Mouse (Mus musculus) stomach, embryonic 14.5 days (tissue): ENCODE results near the gene Clcf1. TPM values are rescaled to one million over a fixed set of nuclear protein-coding genes. Genes with fewer than 3 reads are reported as not detected.

Source experiments
- ATAC-seq: fragments of 200-750 bp; cut with Nextera tagmentation; 2 replicates; pipeline ENCODE4 v1.8.0; 2017; ENCODE audit warnings: low read depth, moderate TSS enrichment; ENCODE audit not compliant: insufficient number of reproducible peaks, insufficient read depth, low FRiP score
- H3K27ac ChIP-seq: fragments of 300-500 bp; sonication (generic); 2 replicates; pipeline ENCODE4 v1.5.1; 2014; ENCODE audit warnings: mild to moderate bottlenecking, low read length, moderate library complexity, mixed read lengths
- H3K27me3 ChIP-seq: fragments of 300-500 bp; sonication (generic); 2 replicates; pipeline ENCODE4 v1.6.1; 2014; ENCODE audit warnings: low read length, control low read depth, mixed read lengths; ENCODE audit not compliant: control insufficient read depth, insufficient read depth
- H3K36me3 ChIP-seq: fragments of 300-500 bp; sonication (generic); 2 replicates; pipeline ENCODE4 v1.6.1; 2014; ENCODE audit warnings: mild to moderate bottlenecking, control low read depth, low read length, moderate library complexity, mixed read lengths; ENCODE audit not compliant: control insufficient read depth, insufficient read depth
- H3K4me1 ChIP-seq: fragments of 300-500 bp; sonication (generic); 2 replicates; pipeline ENCODE4 v1.6.1; 2014; ENCODE audit warnings: low read length, control low read depth, mixed read lengths; ENCODE audit not compliant: control insufficient read depth, insufficient read depth
- H3K4me2 ChIP-seq: fragments of 300-500 bp; sonication (generic); replicated peaks from 2 replicates; pipeline ENCODE4 v1.6.1; 2014; ENCODE audit warnings: low read depth, low read length, control low read depth
- H3K4me3 ChIP-seq: fragments of 300-500 bp; sonication (generic); 2 replicates; pipeline ENCODE4 v1.5.1; 2014; ENCODE audit warnings: low read depth, low read length, control low read depth
- H3K9ac ChIP-seq: fragments of 300-500 bp; sonication (generic); replicated peaks from 2 replicates; pipeline ENCODE4 v1.6.1; 2014; ENCODE audit warnings: low read depth, mild to moderate bottlenecking, control low read depth, low read length, moderate library complexity, mixed read lengths
- H3K9me3 ChIP-seq: fragments of 300-500 bp; sonication (generic); 2 replicates; pipeline ENCODE4 v1.6.1; 2016; ENCODE audit warnings: low read depth, low read length, control low read depth; ENCODE audit not compliant: control insufficient read depth
- WGBS: fragments of 180-500 bp; shearing (Covaris S2); extraction: QIAGEN DNeasy Blood & Tissue Kit; methylation state at CpG from one replicate; pipeline ENCODE4 v1.1.7; 2014; 5-methylcytosine and 5-hydroxymethylcytosine counted together
- polyA plus RNA-seq: library from polyadenylated mRNA; unstranded; fragments of >200 nt; fragmentation: Nextera tagmentation; extraction: Ambion mirVana; gene quantifications from 2 replicates; pipeline ENCODE4 v1.2.1, GENCODE M21; 2014

The Clcf1 gene
- polyA plus RNA-seq, 1 experiment from 2014 or later, result 8.3 TPM

DNA sequence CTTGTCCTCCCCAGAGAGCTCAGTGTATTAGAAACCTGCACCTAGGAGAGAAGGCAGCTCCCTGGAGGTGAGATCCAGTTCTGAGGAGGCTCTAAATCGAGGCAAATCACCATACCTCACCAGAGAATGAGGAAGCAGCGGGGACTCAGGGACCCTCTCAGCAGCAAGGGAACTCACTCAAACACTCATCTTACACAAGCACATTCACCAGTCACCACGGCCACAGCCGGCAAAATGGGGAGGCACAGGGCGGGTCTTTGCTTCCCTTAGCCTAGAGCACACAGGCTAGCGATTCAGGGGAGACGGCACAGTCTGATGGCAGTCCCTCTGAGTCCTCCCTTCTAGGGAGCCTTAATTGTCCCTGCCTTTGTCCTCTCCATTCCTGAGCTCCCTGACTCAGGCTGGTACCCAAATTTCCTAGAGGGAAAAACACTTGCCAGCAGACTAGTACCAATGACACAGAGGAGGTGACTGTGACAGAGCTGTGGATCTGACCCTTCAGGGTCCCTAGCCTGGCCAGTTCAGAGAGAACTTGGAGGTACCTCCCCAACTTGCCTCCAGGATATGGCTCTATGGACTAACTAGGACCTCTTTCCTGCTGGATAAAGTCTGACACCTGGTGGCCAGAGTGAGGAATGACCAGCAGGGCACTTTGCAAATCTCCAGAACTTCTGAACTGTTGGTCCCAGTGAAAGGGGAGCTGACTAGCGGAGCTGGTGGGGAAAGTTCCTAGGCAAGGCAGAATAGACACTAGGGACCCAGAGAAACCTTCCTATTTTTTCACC is 14.0 kb downstream of the Clcf1 start:
- Histone ChIP-seq H3K27me3 (no peaks in the 10 kb centered on the region), H3K27ac (no peak overlapping the region), H3K4me2 (no peak overlapping the region), H3K9ac (no peak overlapping the region; the same call in 1 of the 2 replicates), H3K9me3 (no peaks in the 10 kb centered on the region), H3K36me3 (no peaks in the 10 kb centered on the region), H3K4me1 (peaks cover 24% of the 10 kb centered on the region; the same call in 1 of the 2 replicates), H3K4me3 (no peak overlapping the region)
- ATAC-seq, result peak; percentile 39
- 17% methylated on average over 8 of the region's 8 CpGs for WGBS

DNA sequence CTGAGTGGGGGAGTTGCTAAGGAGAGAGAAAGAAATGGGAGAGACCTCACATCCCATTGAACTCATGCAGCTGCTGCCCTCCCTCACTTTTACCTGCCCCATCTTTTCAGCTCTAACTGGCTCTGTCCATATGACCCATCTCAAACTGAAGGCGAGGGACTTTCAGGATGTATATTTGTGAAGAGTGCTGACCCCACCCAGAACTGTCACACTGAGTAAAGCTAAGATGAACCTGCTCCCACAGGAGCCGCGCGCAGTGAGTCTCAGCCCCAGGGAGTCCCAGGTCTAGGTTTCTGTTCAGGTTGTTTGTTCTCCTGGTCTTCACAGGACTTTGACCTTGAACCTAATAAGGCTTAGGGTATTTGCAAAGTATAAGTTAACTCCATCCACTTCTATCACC is 14.9 kb downstream of the Clcf1 start:
- Histone ChIP-seq H3K9me3 (no peaks in the 10 kb centered on the region), H3K4me1 (peaks cover 24% of the 10 kb centered on the region; the same call in 1 of the 2 replicates), H3K27me3 (no peaks in the 10 kb centered on the region), H3K36me3 (no peaks in the 10 kb centered on the region), H3K4me3 (no peak overlapping the region), H3K27ac (no peak overlapping the region), H3K9ac (no peak overlapping the region), H3K4me2 (no peak overlapping the region)
- WGBS, result 58% methylated on average over 4 of the region's 4 CpGs
- ATAC-seq, result no peak

DNA sequence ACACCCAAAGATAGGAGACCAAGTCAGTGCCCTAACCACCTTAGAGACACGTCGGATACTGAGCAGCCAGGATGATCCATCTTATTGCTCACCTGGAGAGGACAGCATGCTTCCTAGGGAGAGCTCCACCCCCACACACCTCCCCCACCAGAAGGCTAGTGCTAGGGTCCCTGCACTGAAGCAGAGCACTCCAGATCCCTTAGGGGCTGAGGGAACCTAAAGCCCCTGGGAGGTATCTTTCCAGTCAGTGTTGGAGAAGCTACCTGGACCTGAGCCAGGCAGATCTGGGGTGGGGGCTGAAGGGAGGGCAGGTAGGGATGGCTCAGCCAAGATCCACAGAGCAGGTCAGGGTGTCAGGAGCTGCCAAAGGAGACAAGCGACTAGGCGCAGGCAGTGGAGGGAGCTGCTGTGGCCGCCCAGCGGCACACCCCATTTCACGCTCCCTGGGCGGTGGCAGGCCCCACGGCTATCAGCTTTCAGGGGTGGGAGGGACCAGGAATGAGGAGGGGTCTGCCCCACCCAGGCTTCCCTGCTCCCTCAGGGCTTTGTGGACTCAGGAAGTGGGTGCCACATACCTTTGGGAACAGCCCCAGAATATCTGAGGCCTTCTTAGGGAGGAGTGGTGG is 15.5 kb downstream of the Clcf1 start:
- WGBS, result 31% methylated on average over 9 of the region's 9 CpGs
- no peaks in the 10 kb centered on the region for H3K27me3 ChIP-seq
- H3K9ac ChIP-seq, result 0 out of 2 replicates have a peak overlapping the region, but pooled peaks have one; percentile 18
- H3K36me3 ChIP-seq, result no peaks in the 10 kb centered on the region
- H3K27ac ChIP-seq, result peak overlapping the region; percentile 44; the same call in 1 of the 2 replicates
- no peak overlapping the region for H3K4me2 ChIP-seq
- H3K4me3 ChIP-seq, result no peak overlapping the region
- H3K4me1 ChIP-seq, result peaks cover 24% of the 10 kb centered on the region; the same call in 1 of the 2 replicates
- H3K9me3 ChIP-seq, result no peaks in the 10 kb centered on the region
- peak; percentile 39 for ATAC-seq

DNA sequence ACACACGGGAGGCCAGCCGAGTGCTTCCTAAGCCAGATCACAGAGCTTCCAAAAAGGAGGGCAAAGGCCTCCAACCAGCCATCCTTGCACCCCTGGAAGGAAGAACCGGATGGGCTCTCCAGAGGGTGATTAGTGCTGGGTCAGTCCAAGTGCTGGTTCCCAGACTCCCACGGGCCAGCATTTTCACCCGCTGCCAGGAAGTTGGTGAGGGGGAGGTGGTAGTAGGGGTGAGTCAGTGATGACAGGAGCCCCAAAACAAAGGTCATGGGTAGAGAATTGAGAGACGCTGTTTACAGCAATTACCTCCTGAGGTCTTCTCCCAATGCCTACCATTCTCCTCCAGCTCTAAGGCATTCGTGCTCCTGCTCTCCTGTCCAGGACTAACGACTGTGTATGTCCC is 16.4 kb downstream of the Clcf1 start:
- no peak for ATAC-seq
- Histone ChIP-seq H3K9me3 (no peaks in the 10 kb centered on the region), H3K9ac (no peak overlapping the region), H3K36me3 (no peaks in the 10 kb centered on the region), H3K4me2 (no peak overlapping the region), H3K4me1 (peaks cover 24% of the 10 kb centered on the region; the same call in 1 of the 2 replicates), H3K4me3 (no peak overlapping the region), H3K27ac (peak overlapping the region; percentile 44; the same call in 1 of the 2 replicates), H3K27me3 (no peaks in the 10 kb centered on the region)
- 72% methylated on average over 8 of the region's 8 CpGs for WGBS

DNA sequence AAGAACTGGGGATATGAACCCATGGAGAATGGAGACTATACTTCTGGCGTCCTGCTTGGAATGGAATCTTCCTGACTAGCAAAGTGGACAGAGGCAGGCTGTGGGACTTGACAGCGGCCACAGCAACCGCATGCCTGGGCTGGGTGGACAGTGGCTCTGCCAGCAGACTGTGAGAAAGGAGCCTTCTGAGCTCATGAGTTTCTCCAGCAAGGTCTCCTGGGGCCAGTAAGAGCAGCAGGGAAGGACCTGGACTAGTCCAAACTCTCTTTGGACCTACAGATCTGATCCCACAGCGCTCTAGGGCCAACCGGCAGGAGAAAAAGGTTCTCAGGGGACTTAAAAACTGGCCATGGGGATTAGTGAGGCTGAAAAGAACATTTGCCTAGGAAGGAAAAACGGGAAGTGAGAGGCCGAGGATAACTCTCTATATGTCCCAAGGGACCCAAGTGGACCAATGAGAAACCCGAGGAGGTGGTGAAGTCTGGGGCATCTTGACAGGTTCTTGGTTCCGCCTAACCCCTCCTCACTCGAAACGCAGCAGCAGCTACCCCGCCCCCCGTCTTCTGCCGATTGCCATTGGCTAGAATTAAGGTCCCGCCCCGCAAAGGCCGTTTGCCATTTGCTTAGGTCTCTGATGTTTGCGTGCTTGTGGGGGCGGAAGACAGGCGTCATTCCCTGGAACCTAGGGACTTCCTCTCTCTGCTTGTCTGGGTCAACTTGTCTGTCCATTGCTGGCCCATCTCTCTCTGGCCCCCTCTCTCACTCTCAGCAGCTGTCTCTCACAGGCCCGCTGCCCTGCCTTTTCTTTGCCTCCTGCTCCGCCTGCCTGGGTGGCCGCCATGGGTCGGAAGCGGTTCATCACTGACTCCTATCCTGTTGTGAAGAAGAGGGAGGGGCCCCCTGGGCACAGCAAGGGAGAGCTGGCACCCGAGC is 17.5 kb downstream of the Clcf1 start, which contains the start of gene Pold4:
Pold4 (plus strand) TSS at position 647 of the 933 bp plus-strand sequence.
- ATAC-seq, result peak; percentile 85
- peaks cover 24% of the 10 kb centered on the region; the same call in 1 of the 2 replicates for H3K4me1 ChIP-seq

DNA sequence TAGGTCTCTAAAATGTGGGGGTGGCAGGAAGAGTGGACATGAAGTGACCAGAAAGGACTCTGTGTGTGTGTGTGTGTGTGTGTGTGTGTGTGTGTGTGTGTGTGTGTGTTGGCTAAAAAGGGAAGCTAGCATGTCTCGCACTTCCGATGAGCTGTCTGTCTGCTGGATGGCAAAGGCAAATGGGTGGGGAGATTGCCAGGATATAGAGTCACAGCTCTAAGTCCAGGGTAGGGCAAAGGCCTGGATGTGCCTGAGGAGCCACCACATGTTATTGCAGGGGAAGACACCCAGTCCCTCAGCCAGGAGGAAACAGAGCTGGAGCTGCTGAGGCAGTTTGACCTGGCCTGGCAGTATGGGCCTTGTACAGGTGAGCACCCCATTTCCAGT is 18.1 kb downstream of the Clcf1 start:
- Histone ChIP-seq H3K9ac (peak overlapping the region; percentile 37), H3K4me1 (peaks cover 24% of the 10 kb centered on the region; the same call in 1 of the 2 replicates), H3K4me3 (peak overlapping the region; percentile 41), H3K9me3 (no peaks in the 10 kb centered on the region), H3K27me3 (no peaks in the 10 kb centered on the region), H3K4me2 (peak overlapping the region; percentile 57), H3K27ac (peak overlapping the region; percentile 66; the same call in 1 of the 2 replicates), H3K36me3 (no peaks in the 10 kb centered on the region)
- ATAC-seq, result no peak
- whole genome bisulfite sequencing, result 33% methylated on average over 2 of the region's 2 CpGs

More for the DNA sequence above, 17.5 kb downstream of the Clcf1 start, which contains the start of gene Pold4:
- peak within 1 kb of the TSS; percentile 37 for H3K9ac ChIP-seq
- H3K4me2 ChIP-seq, result peak within 1 kb of the TSS; percentile 57
- no peaks in the 10 kb centered on the region for H3K36me3 ChIP-seq
- H3K4me3 ChIP-seq, result peak within 1 kb of the TSS; percentile 41
- peak within 1 kb of the TSS; percentile 69; the same call in 1 of the 2 replicates for H3K27ac ChIP-seq
- no peaks in the 10 kb centered on the region for H3K27me3 ChIP-seq
- no peaks in the 10 kb centered on the region for H3K9me3 ChIP-seq
- WGBS, result 11% methylated on average over 26 of the region's 26 CpGs

DNA sequence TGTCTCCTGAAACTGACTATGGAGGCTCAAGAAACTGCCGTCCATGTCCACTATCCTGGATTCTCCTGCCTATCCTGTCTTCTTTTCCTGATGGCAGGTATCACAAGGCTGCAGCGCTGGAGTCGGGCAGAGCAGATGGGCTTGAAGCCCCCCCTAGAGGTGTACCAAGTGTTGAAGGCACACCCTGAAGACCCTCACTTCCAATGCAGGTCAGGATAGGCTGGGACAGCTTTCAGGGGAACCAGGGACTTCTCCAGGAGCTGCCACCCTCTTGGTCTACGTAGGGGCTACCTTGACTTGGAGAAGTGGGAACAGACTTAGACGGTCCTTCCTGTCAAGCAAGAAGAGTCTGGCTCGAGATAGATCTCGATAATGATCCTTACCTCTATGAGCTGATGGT is 18.6 kb downstream of the Clcf1 start:
- H3K36me3 ChIP-seq, result no peaks in the 10 kb centered on the region
- H3K4me1 ChIP-seq, result peaks cover 24% of the 10 kb centered on the region; the same call in 1 of the 2 replicates
- H3K4me3 ChIP-seq, result no peak overlapping the region
- H3K9ac ChIP-seq, result 0 out of 2 replicates have a peak overlapping the region, but pooled peaks have one; percentile 10
- H3K27me3 ChIP-seq, result no peaks in the 10 kb centered on the region
- WGBS, result 76% methylated on average over 7 of the region's 7 CpGs
- H3K27ac ChIP-seq, result no peak overlapping the region
- H3K9me3 ChIP-seq, result no peaks in the 10 kb centered on the region
- ATAC-seq, result no peak
- H3K4me2 ChIP-seq, result peak overlapping the region; percentile 57

DNA sequence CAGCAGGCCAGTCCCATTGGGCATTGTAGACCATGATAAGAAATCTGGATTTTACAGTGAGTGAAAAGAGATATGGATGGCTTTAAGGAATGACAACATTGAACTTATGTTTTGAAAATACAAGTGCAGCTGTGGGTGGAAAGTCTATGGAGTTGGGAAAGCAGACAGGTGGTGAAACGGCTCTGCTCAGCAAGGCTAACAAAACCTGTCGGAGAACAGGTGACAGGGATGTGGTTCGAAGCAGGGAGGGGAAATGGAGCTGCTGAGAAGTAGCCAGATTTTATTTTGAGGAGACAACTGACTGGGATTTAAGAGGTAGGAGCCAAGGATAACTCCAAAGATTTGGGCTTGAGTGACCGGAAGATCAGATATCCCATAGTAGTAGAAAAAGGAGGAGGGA is 20.5 kb downstream of the Clcf1 start:
- Histone ChIP-seq H3K27ac (no peak overlapping the region), H3K27me3 (no peaks in the 10 kb centered on the region), H3K4me3 (no peak overlapping the region), H3K9ac (no peak overlapping the region), H3K36me3 (no peaks in the 10 kb centered on the region), H3K4me1 (peaks cover 21% of the 10 kb centered on the region; the same call in 1 of the 2 replicates), H3K4me2 (no peak overlapping the region), H3K9me3 (no peaks in the 10 kb centered on the region)
- WGBS, result 75% methylated on average over 4 of the region's 4 CpGs
- no peak for ATAC-seq
